Mouse (Mus musculus) G1E-ER4 (cell line): Measurements from ENCODE around the gene Ankmy2. TPM values are rescaled to one million over a fixed set of nuclear protein-coding genes. Genes with fewer than 3 reads are reported as not detected.

Source experiments
- GATA1 ChIP-seq: IDR thresholded peaks from one replicate; pipeline ENCODE4 v1.8.0; 2012; ENCODE audit warnings: low read length, inconsistent platforms
- polyA plus RNA-seq: library from polyadenylated mRNA; stranded (reverse); fragments of >175 nt; gene quantifications from 2 replicates; pipeline ENCODE4 v1.2.3, GENCODE M21; 2012

Gene Ankmy2
- polyA plus RNA-seq, 1 experiment = 2.0 TPM

GRCm38 (mm10) chr12:36207072-36207799, 50.3 kb downstream of the Ankmy2 start:
- no peak for TF ChIP-seq GATA1

GRCm38 (mm10) chr12:36207800-36208148, 50.9 kb downstream of the Ankmy2 start:
- TF ChIP-seq GATA1 = no peak

GRCm38 (mm10) chr12:36208456-36208855, 51.5 kb downstream of the Ankmy2 start:
- no peak for TF ChIP-seq GATA1

GRCm38 (mm10) chr12:36210096-36210495, 53.2 kb downstream of the Ankmy2 start:
- no peak for TF ChIP-seq GATA1

- no peak for TF ChIP-seq GATA1
These were observed 57.7 kb downstream of the Ankmy2 start for GRCm38 (mm10) chr12:36214389-36215148.

- no peak for TF ChIP-seq GATA1
These were observed 58.2 kb downstream of the Ankmy2 start for GRCm38 (mm10) chr12:36215149-36215480.

GRCm38 (mm10) chr12:36216230-36216629, 59.3 kb downstream of the Ankmy2 start:
- no peak for TF ChIP-seq GATA1

- no peak for TF ChIP-seq GATA1
These were observed 60.0 kb downstream of the Ankmy2 start for GRCm38 (mm10) chr12:36216905-36217304.

GRCm38 (mm10) chr12:36224392-36224791, 67.5 kb downstream of the Ankmy2 start:
- TF ChIP-seq GATA1 = no peak

GRCm38 (mm10) chr12:36231386-36231785, 74.5 kb downstream of the Ankmy2 start:
- TF ChIP-seq GATA1 = no peak

- no peak for TF ChIP-seq GATA1
These were observed 84.3 kb downstream of the Ankmy2 start for GRCm38 (mm10) chr12:36241171-36241570.

Other genes with a start within 250 kb of the Ankmy2 start
- gene Agr3, start 231.5 kb upstream of the Ankmy2 start, polyA plus RNA-seq = not detected in 2 replicates
- gene Agr2, start 164.2 kb upstream of the Ankmy2 start, polyA plus RNA-seq = not detected in 2 replicates
- not detected in 2 replicates for gene Tspan13, start 114.6 kb upstream of the Ankmy2 start, polyA plus RNA-seq
- 15.0 and 23.4 TPM in 2 replicates for gene Bzw2, start 966 bp downstream of the Ankmy2 start, polyA plus RNA-seq
- gene Lrrc72, start 96.3 kb downstream of the Ankmy2 start, polyA plus RNA-seq = not detected in 2 replicates
- gene Sostdc1, start 157.0 kb downstream of the Ankmy2 start, polyA plus RNA-seq = not detected in 2 replicates
- 0.90 and 1.7 TPM in 2 replicates for gene Ispd, start 224.3 kb downstream of the Ankmy2 start, polyA plus RNA-seq
- 0.94 and 1.4 TPM in 2 replicates for gene D630036H23Rik, start 225.1 kb downstream of the Ankmy2 start, polyA plus RNA-seq